Mouse (Mus musculus) forebrain, embryonic 15.5 days (tissue): Measurements from ENCODE around the gene Pop7. TPM values are rescaled to one million over a fixed set of nuclear protein-coding genes. Genes with fewer than 3 reads are reported as not detected.

Experiments used
- ATAC-seq: fragments of 200-750 bp; cut with Nextera tagmentation; replicated peaks from 2 replicates; pipeline ENCODE4 v1.8.0; 2017; ENCODE audit warnings: mild to moderate bottlenecking, moderate TSS enrichment, moderate library complexity
- H3K27ac ChIP-seq: fragments of 300-500 bp; sonication (generic); replicated peaks from 2 replicates; pipeline ENCODE4 v1.5.1; 2015; ENCODE audit warnings: mild to moderate bottlenecking, inconsistent platforms
- H3K27me3 ChIP-seq: fragments of 300-500 bp; sonication (generic); 2 replicates; pipeline ENCODE4 v1.6.1; 2015; ENCODE audit warnings: inconsistent platforms
- H3K36me3 ChIP-seq: fragments of 300-500 bp; sonication (generic); 2 replicates; pipeline ENCODE4 v1.6.1; 2015; ENCODE audit warnings: mild to moderate bottlenecking, inconsistent platforms
- H3K4me1 ChIP-seq: fragments of 300-500 bp; sonication (generic); 2 replicates; pipeline ENCODE4 v1.6.1; 2015; ENCODE audit warnings: inconsistent platforms
- H3K4me2 ChIP-seq: fragments of 300-500 bp; sonication (generic); replicated peaks from 2 replicates; pipeline ENCODE4 v1.6.1; 2015; ENCODE audit warnings: mild to moderate bottlenecking, inconsistent platforms
- H3K4me3 ChIP-seq: fragments of 300-500 bp; sonication (generic); 2 replicates; pipeline ENCODE4 v1.5.1; 2015; ENCODE audit warnings: mild to moderate bottlenecking, inconsistent platforms
- H3K9ac ChIP-seq: fragments of 300-500 bp; sonication (generic); replicated peaks from 2 replicates; pipeline ENCODE4 v1.6.1; 2015; ENCODE audit warnings: mild to moderate bottlenecking, inconsistent platforms
- H3K9me3 ChIP-seq: fragments of 300-500 bp; sonication (generic); 2 replicates; pipeline ENCODE4 v1.6.1; 2016; ENCODE audit warnings: inconsistent platforms
- WGBS: fragments of 180-500 bp; shearing (Covaris S2); methylation state at CpG from one replicate; pipeline ENCODE4 v1.1.7; 2015; ENCODE audit warnings: mixed read lengths; 5-methylcytosine and 5-hydroxymethylcytosine counted together
- microRNA-seq: library from miRNA; unstranded; fragments of <30 nt; microRNA quantifications from one replicate; pipeline ENCODE4, GENCODE M21; 2016
- polyA plus RNA-seq: library from polyadenylated mRNA; unstranded; fragments of >200 nt; fragmentation: Nextera tagmentation; extraction: Ambion mirVana; gene quantifications from 2 replicates; pipeline ENCODE4 v1.2.1, GENCODE M21; 2015

Pop7 gene
- polyA plus RNA-seq, 1 experiment from 2014 or later, result 75.9 TPM

GRCm38 (mm10) chr5:137481138-137481537, 21.2 kb downstream of the Pop7 start:
- H3K36me3 ChIP-seq, result no peaks in the 10 kb centered on the region
- no peak overlapping the region for H3K4me2 ChIP-seq
- no peak overlapping the region for H3K4me3 ChIP-seq
- no peak for ATAC-seq
- H3K27me3 ChIP-seq, result peaks cover 9% of the 10 kb centered on the region; the same call in 1 of the 2 replicates
- H3K27ac ChIP-seq, result no peak overlapping the region
- H3K9me3 ChIP-seq, result no peaks in the 10 kb centered on the region
- peaks cover 9% of the 10 kb centered on the region for H3K4me1 ChIP-seq
- H3K9ac ChIP-seq, result no peak overlapping the region

GRCm38 (mm10) chr5:137476964-137477363, 25.4 kb downstream of the Pop7 start, which contains the start of gene Zan:
Zan (minus strand) TSS chr5:137477064.
- Histone ChIP-seq H3K27me3 (no peaks in the 10 kb centered on the region), H3K9ac (no peak within 1 kb of the TSS), H3K4me1 (no peaks in the 10 kb centered on the region), H3K9me3 (no peaks in the 10 kb centered on the region), H3K4me2 (no peak within 1 kb of the TSS), H3K27ac (no peak within 1 kb of the TSS), H3K36me3 (no peaks in the 10 kb centered on the region), H3K4me3 (no peak within 1 kb of the TSS)
- ATAC-seq, result no peak
- 91% methylated on average over 5 of the region's 5 CpGs for WGBS

DNA sequence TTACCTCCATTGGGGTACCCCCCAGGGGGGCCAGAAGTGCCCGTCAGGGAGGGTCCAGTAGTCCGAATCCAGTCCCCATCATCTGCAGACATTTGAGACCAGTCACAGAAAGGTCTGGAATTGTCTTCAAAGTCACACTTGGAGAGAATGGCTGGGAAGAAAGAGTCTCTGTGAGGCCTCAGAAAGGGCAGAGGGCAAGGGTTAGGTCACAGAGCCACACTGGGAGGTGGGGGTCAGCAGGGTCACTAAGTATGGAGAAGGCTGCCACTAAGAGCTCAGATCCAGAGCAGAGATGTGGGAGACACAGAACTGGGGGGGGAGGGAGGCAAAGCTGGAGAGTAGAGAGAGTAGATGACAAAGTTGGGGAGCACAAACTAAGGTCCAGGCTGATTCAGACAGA, 28.0 kb downstream of the Pop7 start:
- Histone ChIP-seq H3K4me1 (no peaks in the 10 kb centered on the region), H3K9ac (no peak overlapping the region), H3K36me3 (no peaks in the 10 kb centered on the region), H3K27me3 (no peaks in the 10 kb centered on the region), H3K4me3 (no peak overlapping the region), H3K9me3 (no peaks in the 10 kb centered on the region), H3K4me2 (no peak overlapping the region), H3K27ac (no peak overlapping the region)
- ATAC-seq, result no peak
- WGBS, result 39% methylated on average over 2 of the region's 2 CpGs

DNA sequence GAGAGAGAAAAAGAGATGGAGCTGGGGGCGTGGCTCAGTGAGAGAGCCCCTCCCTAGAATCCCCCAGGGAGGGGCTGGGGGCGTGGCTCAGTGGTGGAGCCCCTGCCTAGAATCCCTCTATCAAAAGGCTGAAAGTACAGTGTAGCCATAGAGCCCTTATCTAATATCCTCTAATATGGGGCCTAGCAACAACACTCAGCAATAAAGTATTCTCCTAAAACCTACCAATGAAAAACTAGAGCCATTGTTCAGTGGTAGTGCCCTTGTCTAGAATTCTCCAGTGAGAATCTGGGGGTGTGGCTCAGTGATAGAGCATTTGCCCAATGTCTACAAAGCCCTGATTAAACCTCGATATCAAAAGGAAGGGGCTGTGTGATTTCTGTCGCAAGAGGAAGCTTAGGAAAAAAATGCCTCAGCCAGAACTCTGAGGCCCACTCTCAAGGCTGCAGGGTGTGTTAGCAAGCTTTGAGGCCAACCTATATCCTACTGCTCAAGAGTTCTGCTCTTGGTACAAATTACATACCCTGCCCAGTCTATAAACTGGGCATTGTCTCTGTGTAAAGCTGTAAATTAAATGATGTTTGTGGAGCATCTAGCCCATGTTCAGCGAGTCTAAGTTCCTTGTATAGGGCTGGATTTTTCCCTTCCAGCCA, 29.9 kb downstream of the Pop7 start:
- Histone ChIP-seq H3K36me3 (no peaks in the 10 kb centered on the region), H3K4me3 (no peak overlapping the region), H3K4me1 (no peaks in the 10 kb centered on the region), H3K27ac (no peak overlapping the region), H3K9me3 (no peaks in the 10 kb centered on the region), H3K27me3 (no peaks in the 10 kb centered on the region), H3K9ac (no peak overlapping the region), H3K4me2 (no peak overlapping the region)
- WGBS, result 64% methylated on average over 5 of the region's 5 CpGs
- ATAC-seq, result no peak

GRCm38 (mm10) chr5:137466946-137467345, 35.4 kb downstream of the Pop7 start:
- H3K36me3 ChIP-seq, result no peaks in the 10 kb centered on the region
- H3K27me3 ChIP-seq, result no peaks in the 10 kb centered on the region
- H3K4me3 ChIP-seq, result no peak overlapping the region
- H3K27ac ChIP-seq, result no peak overlapping the region
- H3K9me3 ChIP-seq, result no peaks in the 10 kb centered on the region
- no peaks in the 10 kb centered on the region for H3K4me1 ChIP-seq
- no peak overlapping the region for H3K4me2 ChIP-seq
- ATAC-seq, result no peak
- H3K9ac ChIP-seq, result no peak overlapping the region
- WGBS, result 94% methylated on average over 6 of the region's 6 CpGs

DNA sequence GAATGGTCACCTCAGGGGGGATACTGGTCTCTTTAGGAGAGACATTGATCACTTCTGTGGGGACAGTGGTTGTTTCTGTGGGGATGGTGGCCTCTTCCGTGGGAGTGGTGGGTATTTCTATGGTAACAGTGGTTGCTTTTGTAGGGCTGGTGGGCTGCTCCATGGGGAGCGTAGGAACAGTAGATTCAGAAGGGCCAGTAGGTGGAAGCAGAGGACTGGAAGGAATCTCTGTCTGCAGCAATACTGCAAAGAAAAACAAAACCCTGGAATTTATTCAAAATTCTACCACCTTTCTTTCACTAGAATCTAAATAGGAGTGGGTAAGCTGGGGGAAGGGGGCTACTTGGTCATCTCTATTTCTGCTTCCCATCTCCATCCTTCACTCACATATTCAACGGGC, 37.3 kb downstream of the Pop7 start:
- H3K4me2 ChIP-seq, result no peak overlapping the region
- H3K4me3 ChIP-seq, result no peak overlapping the region
- WGBS, result 57% methylated on average over 3 of the region's 3 CpGs
- H3K9me3 ChIP-seq, result no peaks in the 10 kb centered on the region
- no peak overlapping the region for H3K9ac ChIP-seq
- no peaks in the 10 kb centered on the region for H3K4me1 ChIP-seq
- no peak overlapping the region for H3K27ac ChIP-seq
- no peaks in the 10 kb centered on the region for H3K27me3 ChIP-seq
- ATAC-seq, result no peak
- H3K36me3 ChIP-seq, result no peaks in the 10 kb centered on the region

DNA sequence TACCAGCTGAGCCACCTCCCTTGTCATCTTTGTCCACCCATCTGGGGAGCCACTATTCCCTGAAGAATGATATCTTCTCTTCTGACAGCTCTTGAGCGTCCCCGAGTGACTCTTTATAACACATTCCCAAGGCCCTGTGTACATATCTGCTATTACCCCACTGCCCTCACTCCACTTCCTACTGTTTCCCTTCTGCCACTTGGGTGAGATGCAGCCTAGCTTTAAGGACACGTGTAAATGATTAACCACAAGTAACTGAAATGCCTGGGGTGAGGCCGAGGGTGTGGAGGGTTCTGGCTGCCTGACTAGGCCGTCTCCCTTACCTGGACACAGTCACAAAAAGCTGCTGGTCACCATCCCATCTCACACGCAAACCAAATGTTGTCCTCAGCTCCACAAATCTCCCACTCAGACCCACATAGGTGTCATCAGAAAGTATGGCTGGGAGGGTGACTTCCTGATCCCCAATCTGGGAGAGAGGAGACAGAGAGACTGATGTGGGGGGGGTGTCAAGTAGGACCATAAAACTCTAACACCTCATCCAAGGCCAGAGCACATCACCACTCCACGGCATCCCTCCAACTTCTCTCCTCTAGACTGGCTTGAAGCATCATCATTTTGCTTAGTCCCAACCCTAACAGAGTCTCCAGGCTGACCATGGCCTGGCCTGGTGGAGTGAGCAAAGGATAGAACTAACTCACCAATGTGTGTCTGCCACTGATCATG, 46.3 kb downstream of the Pop7 start:
- Histone ChIP-seq H3K9ac (no peak overlapping the region), H3K36me3 (no peaks in the 10 kb centered on the region), H3K4me3 (no peak overlapping the region), H3K27ac (no peak overlapping the region), H3K4me1 (no peaks in the 10 kb centered on the region), H3K27me3 (no peaks in the 10 kb centered on the region), H3K9me3 (no peaks in the 10 kb centered on the region), H3K4me2 (no peak overlapping the region)
- 75% methylated on average over 7 of the region's 7 CpGs for WGBS
- no peak for ATAC-seq

- no peaks in the 10 kb centered on the region for H3K9me3 ChIP-seq
These were observed 47.1 kb downstream of the Pop7 start for GRCm38 (mm10) chr5:137455206-137455605.

More at GRCm38 (mm10) chr5:137455206-137455605, 47.1 kb downstream of the Pop7 start:
- no peaks in the 10 kb centered on the region for H3K36me3 ChIP-seq
- no peaks in the 10 kb centered on the region for H3K4me1 ChIP-seq
- H3K9ac ChIP-seq, result no peak overlapping the region
- H3K4me2 ChIP-seq, result no peak overlapping the region
- H3K4me3 ChIP-seq, result no peak overlapping the region
- no peak for ATAC-seq
- 83% methylated on average over 6 of the region's 6 CpGs for WGBS
- H3K27ac ChIP-seq, result no peak overlapping the region
- no peaks in the 10 kb centered on the region for H3K27me3 ChIP-seq

Small RNA genes within 50 kb of the gene (microRNA-seq; reads per million reads assigned to microRNA genes)
- gene Mir6418, result 1.1 reads per million

Other genes starting within 250 kb of the Pop7 start
- 7.7 and 11.2 TPM in 2 replicates for gene Ache, start 215.0 kb downstream of the Pop7 start, polyA plus RNA-seq
- gene Ufsp1, start 207.9 kb downstream of the Pop7 start, polyA plus RNA-seq, result 8.4 and 9.4 TPM in 2 replicates
- gene Srrt, start 194.8 kb downstream of the Pop7 start, polyA plus RNA-seq, result 118 and 129 TPM in 2 replicates
- gene Trip6, start 188.1 kb downstream of the Pop7 start, polyA plus RNA-seq, result 19.1 and 21.1 TPM in 2 replicates
- 20.1 and 23.1 TPM in 2 replicates for gene Slc12a9, start 168.9 kb downstream of the Pop7 start, polyA plus RNA-seq
- 6.6 and 7.1 TPM in 2 replicates for gene Ephb4, start 152.4 kb downstream of the Pop7 start, polyA plus RNA-seq
- gene Zan, start 25.5 kb downstream of the Pop7 start, polyA plus RNA-seq, result 0.04 and 0.14 TPM in 2 replicates
- gene Gigyf1, start 16.0 kb upstream of the Pop7 start, polyA plus RNA-seq, result 19.2 and 20.0 TPM in 2 replicates
- not detected in 2 replicates for gene Epo, start 30.7 kb upstream of the Pop7 start, polyA plus RNA-seq
- 535 and 578 TPM in 2 replicates for gene Gnb2, start 31.0 kb upstream of the Pop7 start, polyA plus RNA-seq
- gene Actl6b, start 51.0 kb upstream of the Pop7 start, polyA plus RNA-seq, result 250 and 259 TPM in 2 replicates
- 2.2 and 3.2 TPM in 2 replicates for gene Tfr2, start 67.3 kb upstream of the Pop7 start, polyA plus RNA-seq
- gene Mospd3, start 98.5 kb upstream of the Pop7 start, polyA plus RNA-seq, result 46.3 and 47.3 TPM in 2 replicates
- gene Pcolce, start 111.3 kb upstream of the Pop7 start, polyA plus RNA-seq, result 9.3 and 9.7 TPM in 2 replicates
- gene Fbxo24, start 126.5 kb upstream of the Pop7 start, polyA plus RNA-seq, result 0.22 TPM in 1 of 2 replicates, not detected in the other
- gene Lrch4, start 126.6 kb upstream of the Pop7 start, polyA plus RNA-seq, result 21.4 and 22.1 TPM in 2 replicates
- 6.9 and 7.8 TPM in 2 replicates for gene Gm20605, start 126.7 kb upstream of the Pop7 start, polyA plus RNA-seq
- gene Sap25, start 138.8 kb upstream of the Pop7 start, polyA plus RNA-seq, result 4.5 and 8.5 TPM in 2 replicates
- 0.11 TPM in 1 of 2 replicates, not detected in the other for gene Irs3, start 143.2 kb upstream of the Pop7 start, polyA plus RNA-seq
- 21.2 and 22.7 TPM in 2 replicates for gene Agfg2, start 182.2 kb upstream of the Pop7 start, polyA plus RNA-seq
- 43.6 and 45.6 TPM in 2 replicates for gene Nyap1, start 239.1 kb upstream of the Pop7 start, polyA plus RNA-seq
- 75.6 and 76.1 TPM in 2 replicates for gene Tsc22d4, start 243.2 kb upstream of the Pop7 start, polyA plus RNA-seq